Mouse (Mus musculus) megakaryocyte progenitor cell, adult 5-6 weeks (primary cell): Measurements from ENCODE around the gene Sf3b6. TPM values are rescaled to one million over a fixed set of nuclear protein-coding genes. Genes with fewer than 3 reads are reported as not detected.

Experiments
- total RNA-seq, 2 experiments: library from RNA; stranded (forward) in 1 of 2; stranded (reverse) in 1 of 2; fragments of 157-497, 149-512 nt in 1 of 2; fragments of 200-1000 nt in 1 of 2; gene quantifications; 2 replicates each; pipeline versions ENCODE4 v1.2.3 to v1.2.4; 2015 to 2017

Sf3b6 gene
- total RNA-seq, 2 experiments from 2014 or later: 158 to 286 TPM

Other genes with a start within 250 kb of the Sf3b6 start
- 78.3 and 94.5 TPM in 2 replicates for gene Itsn2, start 224.9 kb upstream of the Sf3b6 start, total RNA-seq (2015)
- 123 and 143 TPM in 2 replicates for gene Itsn2, start 224.9 kb upstream of the Sf3b6 start, total RNA-seq (2017)
- gene Gm3625, start 224.6 kb upstream of the Sf3b6 start, total RNA-seq (2015): not detected in 2 replicates
- gene Gm3625, start 224.6 kb upstream of the Sf3b6 start, total RNA-seq (2017): not detected in 2 replicates
- 0.05 and 0.30 TPM in 2 replicates for gene Fam228a, start 79.1 kb upstream of the Sf3b6 start, total RNA-seq (2015)
- 1.2 TPM in 1 of 2 replicates, not detected in the other for gene Fam228a, start 79.1 kb upstream of the Sf3b6 start, total RNA-seq (2017)
- gene Pfn4, start 48.5 kb upstream of the Sf3b6 start, total RNA-seq (2015): 0.54 and 2.7 TPM in 2 replicates
- gene Pfn4, start 48.5 kb upstream of the Sf3b6 start, total RNA-seq (2017): not detected in 2 replicates
- 0.76 and 3.9 TPM in 2 replicates for gene Fam228b, start 48.3 kb upstream of the Sf3b6 start, total RNA-seq (2015)
- gene Fam228b, start 48.3 kb upstream of the Sf3b6 start, total RNA-seq (2017): 1.2 and 7.4 TPM in 2 replicates
- gene Fkbp1b, start 24.0 kb downstream of the Sf3b6 start, total RNA-seq (2015): 19.2 and 21.3 TPM in 2 replicates
- gene Fkbp1b, start 24.0 kb downstream of the Sf3b6 start, total RNA-seq (2017): 12.3 and 18.4 TPM in 2 replicates
- gene Wdcp, start 25.8 kb downstream of the Sf3b6 start, total RNA-seq (2015): 17.6 and 19.2 TPM in 2 replicates
- gene Wdcp, start 25.8 kb downstream of the Sf3b6 start, total RNA-seq (2017): 6.7 and 10.0 TPM in 2 replicates
- 10.6 and 20.0 TPM in 2 replicates for gene Mfsd2b, start 56.8 kb downstream of the Sf3b6 start, total RNA-seq (2015)
- gene Mfsd2b, start 56.8 kb downstream of the Sf3b6 start, total RNA-seq (2017): 6.2 and 14.6 TPM in 2 replicates
- gene Ubxn2a, start 90.2 kb downstream of the Sf3b6 start, total RNA-seq (2015): 18.3 and 20.9 TPM in 2 replicates
- gene Ubxn2a, start 90.2 kb downstream of the Sf3b6 start, total RNA-seq (2017): 42.5 and 43.5 TPM in 2 replicates
- 54.1 and 65.0 TPM in 2 replicates for gene Atad2b, start 99.8 kb downstream of the Sf3b6 start, total RNA-seq (2015)
- gene Atad2b, start 99.8 kb downstream of the Sf3b6 start, total RNA-seq (2017): 33.5 and 40.0 TPM in 2 replicates